Mouse (Mus musculus) neutrophil, adult 5-6 weeks (primary cell): ENCODE results near the gene Tcf19. TPM values are rescaled to one million over a fixed set of nuclear protein-coding genes. Genes with fewer than 3 reads are reported as not detected.
"Not testable (repeated sequence)": the region's sequence is repeated elsewhere in the genome, so short reads cannot be mapped to it uniquely, and the experiment has no call there.

Experiments
- ATAC-seq: fragments of 151-379, 151-347 bp; 2 replicates; pipeline ENCODE4 v1.8.0; 2017; ENCODE audit warnings: mild to moderate bottlenecking, moderate TSS enrichment; ENCODE audit not compliant: insufficient number of reproducible peaks, poor library complexity, low FRiP score, severe bottlenecking; ENCODE audit errors: extremely low read depth
- total RNA-seq: library from RNA; stranded (forward); fragments of 200-1000 nt; gene quantifications from 2 replicates; pipeline ENCODE4 v1.2.3, GENCODE M21; 2017

Gene Tcf19
- total RNA-seq, 1 experiment from 2014 or later, result 1.4 TPM

- no peak for ATAC-seq
Measured at GRCm38 (mm10) chr17:35538476-35538875, 21.9 kb upstream of the Tcf19 start.

- ATAC-seq, result no peak
Measured at GRCm38 (mm10) chr17:35537421-35537820, 20.8 kb upstream of the Tcf19 start.

- peak; percentile 80 for ATAC-seq
Measured at GRCm38 (mm10) chr17:35534343-35534742, 17.7 kb upstream of the Tcf19 start.

- ATAC-seq, result no peak
Measured at GRCm38 (mm10) chr17:35532901-35533300, 16.3 kb upstream of the Tcf19 start, which contains the start of gene Psors1c2. TSS of gene Psors1c2 (plus strand) at chr17:35533201.

GRCm38 (mm10) chr17:35532360-35532759 lies 15.7 kb upstream of the Tcf19 start:
- no peak for ATAC-seq

- no peak for ATAC-seq
Measured at GRCm38 (mm10) chr17:35526644-35527043, 10.0 kb upstream of the Tcf19 start.

- ATAC-seq, result no peak
Measured at GRCm38 (mm10) chr17:35524354-35524753, 7.7 kb upstream of the Tcf19 start.

GRCm38 (mm10) chr17:35517526-35517925 lies 902 bp upstream of the Tcf19 start:
- ATAC-seq, result no peak

GRCm38 (mm10) chr17:35515911-35516640 lies 548 bp downstream of the Tcf19 start:
- no peak for ATAC-seq

- ATAC-seq, result no peak
Measured at GRCm38 (mm10) chr17:35514756-35515155, 1.9 kb downstream of the Tcf19 start.

- 0 out of 2 replicates have a peak, but pooled peaks have one; percentile 27 for ATAC-seq
Measured at GRCm38 (mm10) chr17:35513886-35514285, 2.7 kb downstream of the Tcf19 start.

- ATAC-seq, result no peak
Measured at GRCm38 (mm10) chr17:35512916-35513626, 3.6 kb downstream of the Tcf19 start.

- ATAC-seq, result no peak
Measured at GRCm38 (mm10) chr17:35509284-35509683, 7.3 kb downstream of the Tcf19 start.

GRCm38 (mm10) chr17:35508279-35508678 lies 8.3 kb downstream of the Tcf19 start:
- not testable (repeated sequence) for ATAC-seq

- no peak for ATAC-seq
Measured at GRCm38 (mm10) chr17:35507556-35508260, 8.9 kb downstream of the Tcf19 start.

GRCm38 (mm10) chr17:35506881-35507280 lies 9.7 kb downstream of the Tcf19 start:
- no peak for ATAC-seq

- ATAC-seq, result no peak
Measured at GRCm38 (mm10) chr17:35505776-35506175, 10.8 kb downstream of the Tcf19 start, which contains the start of gene Pou5f1. TSS of gene Pou5f1 (plus strand) at chr17:35506018.

GRCm38 (mm10) chr17:35504628-35505481 lies 11.8 kb downstream of the Tcf19 start:
- no peak for ATAC-seq

GRCm38 (mm10) chr17:35503849-35504248 lies 12.8 kb downstream of the Tcf19 start:
- ATAC-seq, result no peak
